Mouse (Mus musculus) gastrocnemius, postnatal 25 days (tissue): ENCODE measurements around the gene Frat2. TPM values are rescaled to one million over a fixed set of nuclear protein-coding genes. Genes with fewer than 3 reads are reported as not detected.

Experiments used
- total RNA-seq, 2 experiments: library from RNA; stranded (reverse); gene quantifications; 1 replicate in 1 of 2; 2 replicates in 1 of 2; pipeline ENCODE4 v1.2.3; 2021

Frat2 gene
- total RNA-seq, 2 experiments from 2014 or later = 19.7 to 22.4 TPM

Other genes starting within 250 kb of the Frat2 start
- gene Slit1, start 104.5 kb downstream of the Frat2 start, total RNA-seq = under 1 TPM; 0.59 to 0.79 TPM
- gene Arhgap19, start 46.1 kb downstream of the Frat2 start, total RNA-seq = 1 to 10 TPM; 6.1 to 8.1 TPM
- gene Frat1, start 18.2 kb downstream of the Frat2 start, total RNA-seq = 1 to 10 TPM; 5.9 to 7.3 TPM
- gene Rrp12, start 48.0 kb upstream of the Frat2 start, total RNA-seq = 10 to 100 TPM; 31.0 to 37.5 TPM
- gene Pgam1, start 63.8 kb upstream of the Frat2 start, total RNA-seq = 10 to 100 TPM; 22.7 to 23.3 TPM
- gene Exosc1, start 85.3 kb upstream of the Frat2 start, total RNA-seq = 10 to 100 TPM; 11.4 to 16.4 TPM
- gene Zdhhc16, start 85.3 kb upstream of the Frat2 start, total RNA-seq = 10 to 100 TPM; 19.2 to 20.5 TPM
- 1 to 10 TPM; 7.7 to 8.7 TPM for gene Mms19, start 133.0 kb upstream of the Frat2 start, total RNA-seq
- gene Ubtd1, start 133.6 kb upstream of the Frat2 start, total RNA-seq = 10 to 100 TPM; 15.4 to 19.8 TPM
- gene Ankrd2, start 187.9 kb upstream of the Frat2 start, total RNA-seq = 1,000 to 10,000 TPM in 1 of 2 experiments, 100 to 1,000 TPM in 1; 167 to 1,046 TPM
- gene Hoga1, start 197.5 kb upstream of the Frat2 start, total RNA-seq = 1 to 10 TPM; 2.1 to 2.3 TPM
- under 1 TPM; 0.20 to 0.32 TPM for gene 4933411K16Rik, start 204.1 kb upstream of the Frat2 start, total RNA-seq
- 1 to 10 TPM; 1.2 to 1.8 TPM for gene Morn4, start 238.2 kb upstream of the Frat2 start, total RNA-seq
- 10 to 100 TPM; 10.4 to 12.2 TPM for gene Pi4k2a, start 242.3 kb upstream of the Frat2 start, total RNA-seq